Mouse (Mus musculus) forebrain, embryonic 11.5 days (tissue): ENCODE measurements around the gene Gabrd. TPM values are rescaled to one million over a fixed set of nuclear protein-coding genes. Genes with fewer than 3 reads are reported as not detected.

Experiments
- ATAC-seq: fragments of 200-750 bp; cut with Nextera tagmentation; replicated peaks from 2 replicates; pipeline ENCODE4 v1.8.0; 2017; ENCODE audit warnings: moderate TSS enrichment; ENCODE audit not compliant: low FRiP score
- DNase-seq: peaks from one replicate; pipeline ENCODE4 v3.0.0-alpha.2; 2017; ENCODE audit warnings: low spot score
- H3K27ac ChIP-seq: fragments of 300-500 bp; sonication (generic); 2 replicates; pipeline ENCODE4 v1.5.1; 2014; ENCODE audit warnings: low read depth, low read length
- H3K27me3 ChIP-seq: fragments of 300-500 bp; sonication (generic); 2 replicates; pipeline ENCODE4 v1.6.1; 2014; ENCODE audit warnings: mild to moderate bottlenecking, low read length, mixed read lengths; ENCODE audit not compliant: control insufficient read depth, insufficient read depth
- H3K36me3 ChIP-seq: fragments of 300-500 bp; sonication (generic); 2 replicates; pipeline ENCODE4 v1.6.1; 2014; ENCODE audit warnings: mild to moderate bottlenecking, low read length, moderate library complexity, mixed read lengths; ENCODE audit not compliant: control insufficient read depth, insufficient read depth
- H3K4me1 ChIP-seq: fragments of 300-500 bp; sonication (generic); replicated peaks from 2 replicates; pipeline ENCODE4 v1.6.1; 2014; ENCODE audit warnings: low read length, mixed read lengths; ENCODE audit not compliant: control insufficient read depth, insufficient read depth
- H3K4me2 ChIP-seq: fragments of 300-500 bp; sonication (generic); 2 replicates; pipeline ENCODE4 v1.6.1; 2014; ENCODE audit warnings: low read depth, mild to moderate bottlenecking, low read length, moderate library complexity, mixed read lengths; ENCODE audit not compliant: severe bottlenecking
- H3K4me3 ChIP-seq: fragments of 300-500 bp; sonication (generic); 2 replicates; pipeline ENCODE4 v1.5.1; 2014; ENCODE audit warnings: low read depth, low read length
- H3K9ac ChIP-seq: fragments of 300-500 bp; sonication (generic); 2 replicates; pipeline ENCODE4 v1.6.1; 2014; ENCODE audit warnings: low read length
- H3K9me3 ChIP-seq: fragments of 300-500 bp; sonication (generic); 2 replicates; pipeline ENCODE4 v1.6.1; 2016; ENCODE audit warnings: low read length, mixed read lengths; ENCODE audit not compliant: control insufficient read depth
- whole genome bisulfite sequencing: fragments of 180-500 bp; shearing (Covaris S2); extraction: QIAGEN DNeasy Blood & Tissue Kit; methylation state at CpG from one replicate; pipeline ENCODE4 v1.1.7; 2014; 5-methylcytosine and 5-hydroxymethylcytosine counted together
- polyA plus RNA-seq: library from polyadenylated mRNA; unstranded; fragments of >200 nt; fragmentation: Nextera tagmentation; extraction: Ambion mirVana; gene quantifications from 2 replicates; pipeline ENCODE4 v1.2.1, GENCODE M21; 2014

The Gabrd gene
- polyA plus RNA-seq, result not detected in 2 replicates

DNA sequence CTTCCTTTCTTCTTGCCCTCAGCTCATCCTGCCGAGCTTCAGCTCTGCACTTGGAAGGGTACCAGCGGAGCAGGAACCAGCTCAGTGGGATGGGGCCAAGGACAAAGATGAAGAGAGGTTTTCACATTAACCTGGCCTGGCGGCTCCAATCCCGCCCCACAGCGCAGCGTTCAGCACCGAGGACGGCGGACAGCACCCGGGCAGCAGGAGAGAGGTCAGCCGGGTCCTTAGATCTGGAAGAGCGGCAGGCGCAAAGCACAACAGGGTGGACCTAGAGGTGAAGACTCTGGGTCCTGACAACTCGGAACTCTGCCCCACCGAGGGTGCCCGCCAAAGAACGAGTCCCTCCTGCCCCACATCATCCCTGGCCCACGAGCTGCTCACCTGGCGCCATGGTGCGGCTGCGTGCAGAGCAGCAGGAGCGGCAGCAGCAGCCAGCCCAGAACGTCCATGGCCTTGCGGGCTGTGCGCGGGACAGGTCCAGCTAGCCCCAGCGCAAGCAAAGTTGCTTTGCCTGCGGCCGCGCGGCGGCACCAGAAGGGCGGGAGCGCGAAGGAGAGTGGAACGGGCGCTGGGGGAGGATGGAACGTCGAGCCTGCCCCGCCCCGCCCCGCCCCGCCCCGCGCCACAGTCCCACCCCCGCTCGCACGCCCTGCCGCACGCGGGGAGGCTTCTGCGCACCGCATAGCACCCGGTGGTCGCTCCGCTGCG lies at the start of gene Gabrd:
Gabrd (minus strand) TSS at position 602 of the 711 bp plus-strand sequence.
- Histone ChIP-seq H3K4me3 (peak within 1 kb of the TSS; percentile 29), H3K9ac (no peak within 1 kb of the TSS), H3K27ac (no peak within 1 kb of the TSS), H3K9me3 (no peaks in the 10 kb centered on the region), H3K36me3 (no peaks in the 10 kb centered on the region), H3K4me1 (peaks cover 6% of the 10 kb centered on the region), H3K27me3 (peaks cover 27% of the 10 kb centered on the region), H3K4me2 (peak within 1 kb of the TSS; percentile 53)
- WGBS, result 2% methylated on average over 42 of the region's 57 CpGs
- ATAC-seq, result 0 out of 2 replicates have a peak, but pooled peaks have one; percentile 42
- peak; percentile 73 for DNase-seq

DNA sequence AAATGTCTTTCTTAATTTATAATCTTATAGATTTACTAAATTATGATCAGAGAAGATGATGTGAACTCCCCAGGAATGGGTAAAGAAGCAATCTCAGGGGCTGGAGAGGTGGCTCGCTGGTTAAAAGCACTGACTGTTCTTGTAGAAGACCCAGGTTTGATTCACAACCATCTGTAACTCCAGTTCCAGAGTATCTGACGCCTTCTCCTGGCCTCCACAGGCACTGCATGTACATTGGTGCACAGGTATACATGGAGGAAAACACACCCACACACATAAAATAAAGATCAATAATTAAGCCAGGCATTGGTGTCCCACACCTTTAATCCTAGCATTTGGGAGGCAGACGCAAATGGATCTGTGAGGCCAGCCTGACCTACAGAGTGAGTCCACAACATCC lies 44.9 kb upstream of the Gabrd start:
- DNase-seq, result no peak
- Histone ChIP-seq H3K36me3 (no peaks in the 10 kb centered on the region), H3K9me3 (no peaks in the 10 kb centered on the region), H3K27me3 (no peaks in the 10 kb centered on the region), H3K4me2 (no peak overlapping the region), H3K27ac (no peak overlapping the region), H3K4me3 (no peak overlapping the region), H3K9ac (no peak overlapping the region), H3K4me1 (no peaks in the 10 kb centered on the region)
- WGBS, result 80% methylated on average over 3 of the region's 3 CpGs
- ATAC-seq, result no peak

DNA sequence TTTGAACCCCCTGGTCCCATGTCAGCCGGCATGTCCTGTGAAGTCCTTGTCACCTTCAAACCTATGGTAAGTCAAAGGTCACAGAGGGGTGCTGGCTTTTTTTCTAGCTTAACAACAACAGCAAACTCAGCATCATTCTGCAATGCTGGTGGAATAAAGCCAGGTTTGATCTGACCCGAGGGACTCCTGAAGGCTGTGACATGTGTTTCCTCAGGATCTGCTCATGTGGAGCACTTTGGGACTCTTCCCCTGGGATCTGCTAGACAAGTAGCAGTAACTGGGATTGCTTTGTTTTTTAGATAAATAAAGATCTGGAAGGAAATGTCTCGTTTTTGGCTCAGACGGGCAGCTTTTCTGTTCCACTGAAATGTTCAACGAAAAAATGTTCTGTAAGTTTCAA lies 36.1 kb upstream of the Gabrd start:
- ATAC-seq, result no peak

DNA sequence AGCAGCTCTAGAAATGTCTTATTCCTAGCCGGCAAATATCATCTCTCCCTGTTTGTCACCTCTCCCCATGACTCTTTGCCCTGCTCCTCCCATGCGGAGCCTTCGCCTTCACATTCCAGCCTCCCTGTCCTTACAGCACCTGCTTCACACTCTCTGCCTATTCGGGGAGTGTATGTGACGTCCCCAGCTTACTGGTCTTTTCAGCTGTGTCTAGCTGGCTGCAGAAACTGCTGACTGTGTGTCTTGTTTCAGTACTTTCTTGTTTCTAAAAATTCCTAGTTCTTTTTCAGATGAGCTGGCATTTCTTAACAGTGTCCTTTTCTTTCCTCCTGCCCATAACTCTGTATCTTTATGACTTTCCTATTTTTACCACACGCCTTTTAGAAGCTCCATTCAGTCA lies 34.4 kb upstream of the Gabrd start:
- H3K27ac ChIP-seq, result no peak overlapping the region
- H3K9me3 ChIP-seq, result no peaks in the 10 kb centered on the region
- no peaks in the 10 kb centered on the region for H3K4me1 ChIP-seq
- DNase-seq, result no peak
- ATAC-seq, result no peak
- H3K4me2 ChIP-seq, result no peak overlapping the region
- H3K4me3 ChIP-seq, result no peak overlapping the region
- H3K36me3 ChIP-seq, result no peaks in the 10 kb centered on the region; the same call in 1 of the 2 replicates
- no peaks in the 10 kb centered on the region for H3K27me3 ChIP-seq
- no peak overlapping the region for H3K9ac ChIP-seq
- 91% methylated on average over 6 of the region's 6 CpGs for WGBS

More for the DNA sequence above, 36.1 kb upstream of the Gabrd start:
- H3K27ac ChIP-seq, result no peak overlapping the region
- no peaks in the 10 kb centered on the region for H3K4me1 ChIP-seq
- no peak overlapping the region for H3K9ac ChIP-seq
- no peak overlapping the region for H3K4me3 ChIP-seq
- no peaks in the 10 kb centered on the region for H3K9me3 ChIP-seq
- H3K36me3 ChIP-seq, result no peaks in the 10 kb centered on the region; the same call in 1 of the 2 replicates
- no peak for DNase-seq
- H3K4me2 ChIP-seq, result no peak overlapping the region
- 91% methylated on average over 5 of the region's 5 CpGs for WGBS
- H3K27me3 ChIP-seq, result no peaks in the 10 kb centered on the region

DNA sequence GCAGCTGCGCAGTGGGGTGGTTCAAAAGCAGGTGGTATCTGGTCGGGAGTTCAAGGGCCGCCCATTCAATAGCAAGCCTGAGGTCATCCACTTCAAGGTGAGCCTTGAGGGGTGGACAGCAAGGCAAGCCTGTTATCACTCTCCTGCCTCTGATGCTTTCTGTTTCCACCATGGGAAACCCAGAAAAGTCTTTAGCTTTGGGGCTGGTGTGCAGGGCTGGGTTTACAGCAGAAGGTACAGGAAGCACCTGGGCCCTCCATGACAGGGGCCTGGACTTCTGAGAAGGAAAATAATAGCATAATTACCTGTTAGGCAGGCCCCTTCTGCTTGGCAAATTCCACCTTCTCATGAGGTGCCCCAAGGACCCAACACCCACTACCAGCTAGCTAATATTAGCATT lies 31.3 kb upstream of the Gabrd start:
- no peaks in the 10 kb centered on the region for H3K27me3 ChIP-seq

DNA sequence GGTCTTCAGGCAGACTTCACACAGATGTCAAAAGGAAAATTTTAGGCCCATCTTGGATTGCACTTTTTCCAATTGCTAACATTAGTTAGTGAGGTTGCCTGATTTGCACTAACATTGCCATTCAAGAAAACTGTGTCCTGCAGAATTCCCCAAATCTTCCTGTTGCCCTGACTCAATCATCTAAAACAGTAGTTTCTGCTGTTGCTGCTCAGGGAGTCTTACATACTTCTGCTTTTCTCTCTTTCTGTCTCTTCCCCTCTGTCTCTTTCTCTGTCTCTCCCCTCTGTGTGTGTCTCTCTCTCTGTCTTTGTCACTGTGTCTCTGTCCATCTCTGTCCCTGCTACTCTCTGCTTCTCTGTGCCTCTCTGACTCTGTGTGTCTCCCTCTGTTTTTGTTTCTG lies 30.5 kb upstream of the Gabrd start:
- no peaks in the 10 kb centered on the region for H3K36me3 ChIP-seq
- H3K9ac ChIP-seq, result no peak overlapping the region
- H3K4me2 ChIP-seq, result no peak overlapping the region
- H3K4me1 ChIP-seq, result no peaks in the 10 kb centered on the region
- no peak overlapping the region for H3K27ac ChIP-seq
- DNase-seq (no peak), ATAC-seq (no peak)
- H3K27me3 ChIP-seq, result no peaks in the 10 kb centered on the region
- H3K9me3 ChIP-seq, result no peaks in the 10 kb centered on the region
- no peak overlapping the region for H3K4me3 ChIP-seq

More for the DNA sequence above, 31.3 kb upstream of the Gabrd start:
- Histone ChIP-seq H3K9ac (no peak overlapping the region), H3K4me2 (no peak overlapping the region), H3K27ac (no peak overlapping the region), H3K4me3 (no peak overlapping the region), H3K4me1 (no peaks in the 10 kb centered on the region), H3K9me3 (no peaks in the 10 kb centered on the region), H3K36me3 (no peaks in the 10 kb centered on the region)
- WGBS, result 92% methylated on average over 3 of the region's 3 CpGs
- no peak for DNase-seq
- no peak for ATAC-seq

DNA sequence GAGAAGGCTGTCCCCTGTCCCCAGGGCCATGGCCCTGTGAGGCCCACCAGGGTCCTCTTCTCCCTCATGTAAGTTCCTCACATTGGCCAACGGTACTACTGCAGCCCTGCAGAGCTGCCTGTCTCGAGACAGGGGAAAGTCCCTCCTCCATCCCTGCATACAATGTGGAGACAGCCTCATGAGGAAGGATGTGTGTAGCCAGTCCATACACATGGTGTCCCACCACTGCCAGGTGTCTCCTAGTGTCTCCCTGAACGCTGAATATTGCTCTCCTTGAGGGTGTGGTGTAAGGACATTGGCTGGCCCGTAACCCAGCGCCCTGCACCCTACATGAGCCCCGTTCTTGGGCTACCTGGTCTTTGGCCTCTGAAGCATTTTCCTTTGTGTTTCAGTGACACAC lies 28.4 kb upstream of the Gabrd start:
- no peak for ATAC-seq
- H3K27me3 ChIP-seq, result no peaks in the 10 kb centered on the region
- H3K4me1 ChIP-seq, result no peaks in the 10 kb centered on the region
- no peak overlapping the region for H3K4me3 ChIP-seq
- 87% methylated on average over 6 of the region's 6 CpGs for WGBS
- no peak overlapping the region for H3K27ac ChIP-seq
- no peaks in the 10 kb centered on the region for H3K9me3 ChIP-seq
- no peaks in the 10 kb centered on the region for H3K36me3 ChIP-seq
- DNase-seq, result no peak
- no peak overlapping the region for H3K9ac ChIP-seq
- no peak overlapping the region for H3K4me2 ChIP-seq

DNA sequence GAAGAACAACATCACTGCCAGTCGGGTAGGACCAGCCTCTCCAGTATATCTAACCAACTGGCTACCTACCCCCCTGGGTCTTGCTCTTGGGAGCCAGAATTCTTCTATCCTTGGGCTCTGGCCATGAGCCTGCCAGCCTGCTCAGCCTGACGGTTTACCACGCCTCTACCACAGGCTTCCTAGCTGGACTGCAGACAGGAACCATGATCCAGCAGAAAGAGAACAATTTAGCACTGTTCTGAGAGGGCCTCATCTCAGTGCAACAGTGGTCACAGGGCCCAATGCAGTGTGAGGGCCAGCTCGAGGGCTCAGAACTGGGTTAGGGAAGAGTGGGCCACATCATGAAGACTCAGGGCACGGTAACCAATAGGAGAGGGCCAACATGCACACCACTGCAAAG lies 26.1 kb upstream of the Gabrd start:
- H3K9ac ChIP-seq, result no peak overlapping the region
- no peaks in the 10 kb centered on the region; the same call in 1 of the 2 replicates for H3K36me3 ChIP-seq
- no peak overlapping the region for H3K4me3 ChIP-seq
- WGBS, result 88% methylated on average over 5 of the region's 5 CpGs
- H3K9me3 ChIP-seq, result no peaks in the 10 kb centered on the region
- no peaks in the 10 kb centered on the region for H3K4me1 ChIP-seq
- DNase-seq (no peak), ATAC-seq (no peak)
- no peak overlapping the region for H3K27ac ChIP-seq
- no peak overlapping the region for H3K4me2 ChIP-seq
- no peaks in the 10 kb centered on the region for H3K27me3 ChIP-seq
